Mouse (Mus musculus) frontal cortex, postnatal 25 days (tissue): Measurements from ENCODE around the gene Fmnl2.
A peak's percentile ranks its signal among the peaks of the same experiment; 100 is the strongest.

Experiments
- DNase-seq, 2 experiments: peaks; one replicate each; pipeline ENCODE4 v3.0.0; 2022; ENCODE audit warnings: low spot score in 2 of 2

Gene Fmnl2

GRCm38 (mm10) chr2:52913746-52914145 lies 56.1 kb downstream of the Fmnl2 start:
- DNase-seq: no peak

DNA sequence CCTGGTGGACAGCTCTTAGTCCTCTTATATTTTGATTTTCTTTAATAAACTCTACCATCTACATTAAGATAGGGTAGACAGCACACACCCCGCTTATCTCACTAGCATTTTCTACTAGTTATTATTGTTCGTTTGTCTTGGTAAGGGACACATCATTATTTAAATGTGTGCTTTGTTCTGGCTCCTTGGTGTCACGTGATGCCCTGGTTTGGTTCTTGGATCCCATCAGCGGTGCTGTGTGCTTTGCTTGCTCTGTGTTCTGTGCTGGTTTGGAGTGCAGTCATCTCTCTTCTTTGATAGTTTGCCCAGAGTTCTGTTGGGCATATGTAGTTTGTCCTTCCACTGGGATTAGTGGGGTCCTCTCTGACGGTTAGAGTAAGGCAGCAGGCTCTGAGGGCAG lies 57.9 kb downstream of the Fmnl2 start:
- DNase-seq: no peak

GRCm38 (mm10) chr2:52918094-52918493 lies 60.4 kb downstream of the Fmnl2 start:
- DNase-seq: no peak

- no peak for DNase-seq
Measured at GRCm38 (mm10) chr2:52920701-52921435, 63.2 kb downstream of the Fmnl2 start.

GRCm38 (mm10) chr2:52925062-52925461 lies 67.4 kb downstream of the Fmnl2 start:
- no peak for DNase-seq

- DNase-seq: no peak
Measured at GRCm38 (mm10) chr2:52927381-52927780, 69.7 kb downstream of the Fmnl2 start.

DNA sequence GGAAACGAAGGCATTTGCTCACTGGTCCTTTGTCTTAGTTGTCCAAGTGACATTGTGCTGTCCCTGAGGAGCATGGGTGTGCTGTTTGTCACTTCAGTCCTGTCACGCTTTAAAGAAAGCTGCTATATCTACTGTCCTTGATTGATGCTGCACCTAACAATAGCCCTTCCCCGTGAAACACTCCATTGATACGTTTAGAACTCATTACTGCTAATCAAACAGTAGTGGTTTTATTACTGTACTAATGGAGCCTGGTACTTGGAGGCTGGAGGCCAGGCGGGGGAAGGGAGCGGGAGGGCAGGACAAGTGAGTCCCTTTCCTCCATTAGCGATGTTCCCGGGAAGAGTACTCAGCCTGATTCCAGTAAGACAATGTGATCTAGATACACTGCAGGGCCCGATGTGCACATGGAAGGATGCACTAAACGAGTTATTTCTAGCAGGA lies 70.2 kb downstream of the Fmnl2 start:
- DNase-seq: no peak

DNA sequence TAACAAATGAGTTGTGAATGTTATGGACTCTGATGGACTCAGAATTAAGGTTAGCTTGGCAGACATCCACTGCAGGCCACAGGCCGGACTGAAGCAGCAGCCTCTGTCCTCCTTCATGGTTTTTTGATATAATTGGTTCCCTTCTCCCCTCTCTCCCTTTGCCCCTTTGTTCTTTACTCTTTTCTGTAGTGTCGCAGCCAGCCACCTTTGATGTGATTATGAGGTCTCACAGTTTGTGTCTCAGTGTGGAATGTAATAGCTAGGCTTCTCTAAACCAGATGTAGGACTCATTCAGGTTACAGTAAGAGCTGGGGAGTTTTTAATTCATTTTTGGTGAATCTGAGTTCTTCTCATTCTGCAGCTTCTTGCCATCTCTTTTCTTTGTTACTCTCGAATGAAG lies 70.7 kb downstream of the Fmnl2 start:
- no peak for DNase-seq

DNA sequence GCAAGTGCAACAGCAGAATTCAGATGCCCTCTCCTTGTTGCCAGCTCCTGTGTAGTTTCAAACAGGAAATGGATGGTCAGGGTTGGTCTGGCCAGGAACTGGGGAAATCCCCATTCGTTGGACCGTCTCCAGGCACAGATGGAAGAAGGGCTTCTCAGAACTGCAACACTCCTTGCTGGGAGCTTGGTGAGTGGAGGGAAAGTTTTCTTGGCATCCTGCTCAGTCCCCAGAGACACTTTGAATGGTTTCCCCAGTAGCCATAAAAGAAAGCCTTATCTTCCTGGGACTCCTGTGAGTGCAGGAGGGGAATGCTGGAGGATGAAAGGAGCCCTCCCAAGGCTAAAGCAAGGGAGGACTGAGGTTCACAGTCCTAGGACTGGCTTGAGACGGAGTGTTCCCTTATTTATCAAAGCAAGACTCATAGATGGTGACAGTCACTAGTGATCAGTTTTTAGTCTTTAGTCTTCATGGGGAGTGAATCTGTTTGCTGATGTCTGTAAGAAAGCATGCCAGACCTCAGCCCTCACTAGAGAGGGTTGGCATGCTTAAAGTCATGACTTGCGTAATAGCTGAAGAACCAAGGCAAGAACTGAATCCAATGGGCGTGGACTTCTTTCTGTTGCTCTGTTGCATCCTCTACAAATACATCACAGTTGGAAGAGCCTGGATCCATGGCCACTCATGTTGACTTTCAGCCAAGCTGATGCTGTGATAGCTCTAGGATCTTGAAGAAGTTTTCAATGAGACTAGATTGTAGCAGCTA lies 72.6 kb downstream of the Fmnl2 start:
- no peak for DNase-seq

- no peak for DNase-seq
Measured at GRCm38 (mm10) chr2:52931315-52931714, 73.7 kb downstream of the Fmnl2 start.

DNA sequence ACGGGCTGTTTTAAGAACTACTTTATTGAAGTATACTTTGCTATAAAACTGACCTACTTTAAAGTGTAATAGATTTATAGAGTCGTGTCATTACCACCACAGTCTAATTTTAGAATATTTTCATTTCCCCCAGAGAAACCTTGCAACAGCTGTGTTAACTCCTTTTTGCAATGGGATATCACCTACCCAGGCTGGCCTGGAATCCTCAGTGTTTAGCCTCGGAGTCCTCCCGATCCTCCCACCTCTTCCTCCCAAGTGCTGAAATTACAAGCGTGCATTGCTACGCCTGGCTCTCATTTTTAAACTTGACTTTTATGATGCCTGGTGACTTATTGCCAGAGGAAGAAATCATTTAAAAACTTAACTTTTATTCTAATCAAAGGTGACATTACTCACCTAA lies 78.2 kb downstream of the Fmnl2 start:
- no peak for DNase-seq

GRCm38 (mm10) chr2:52938351-52939074 lies 80.9 kb downstream of the Fmnl2 start:
- no peak for DNase-seq

- DNase-seq: no peak
Measured at GRCm38 (mm10) chr2:52943644-52944423, 86.2 kb downstream of the Fmnl2 start.

GRCm38 (mm10) chr2:52944594-52944993 lies 86.9 kb downstream of the Fmnl2 start:
- DNase-seq: no peak

- no peak for DNase-seq
Measured at GRCm38 (mm10) chr2:52946074-52946473, 88.4 kb downstream of the Fmnl2 start.

DNA sequence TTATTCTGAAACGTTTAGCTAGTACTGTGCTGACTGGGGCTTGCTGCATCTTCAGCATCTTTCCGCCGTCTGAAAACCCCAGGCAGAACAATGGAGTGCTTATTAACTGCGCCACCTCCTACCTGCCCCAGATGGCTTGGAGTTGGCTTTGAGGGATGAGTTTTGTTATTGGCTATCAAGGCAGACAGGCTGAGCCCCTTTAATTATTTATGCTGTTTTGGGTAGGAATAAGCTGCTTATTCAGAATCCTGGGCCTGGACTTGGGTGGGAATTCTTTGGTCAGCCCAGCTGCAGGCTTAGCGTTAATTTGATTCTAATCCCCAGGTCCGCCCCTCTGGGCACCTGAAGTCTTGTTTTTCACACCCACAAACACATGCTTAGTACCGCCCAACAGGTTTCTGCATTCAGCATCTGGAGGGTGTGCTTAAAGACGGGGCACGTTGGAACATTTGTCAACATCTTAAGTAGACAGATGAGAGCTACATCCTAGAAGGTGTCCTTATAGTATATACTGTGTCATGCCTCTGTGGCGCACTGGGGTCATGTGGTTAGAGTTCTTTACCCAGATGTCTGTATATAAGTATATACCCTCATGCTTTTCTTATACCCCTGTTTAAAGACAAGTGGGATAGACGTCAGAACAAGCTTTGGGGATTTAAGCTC lies 89.0 kb downstream of the Fmnl2 start:
- no peak for DNase-seq

DNA sequence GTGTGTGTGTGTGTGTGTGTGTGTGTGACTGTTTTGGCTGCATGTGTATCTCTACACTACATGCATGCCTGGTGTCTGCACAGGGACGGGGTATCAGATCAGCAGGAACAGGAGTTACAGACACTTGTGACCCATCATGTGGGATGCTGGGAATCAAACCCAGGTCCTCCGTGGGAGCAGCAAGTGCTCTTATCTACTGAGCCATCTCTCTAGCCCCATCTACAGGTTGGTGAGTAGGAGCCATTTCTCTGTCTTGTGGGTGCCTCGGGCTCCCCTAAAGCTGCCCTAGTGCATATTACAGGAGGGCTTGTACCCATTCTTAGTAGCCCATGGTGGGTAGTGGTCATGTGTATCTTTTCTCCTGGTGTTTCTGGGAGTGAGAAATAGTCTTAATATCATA lies 90.7 kb downstream of the Fmnl2 start:
- no peak for DNase-seq

DNA sequence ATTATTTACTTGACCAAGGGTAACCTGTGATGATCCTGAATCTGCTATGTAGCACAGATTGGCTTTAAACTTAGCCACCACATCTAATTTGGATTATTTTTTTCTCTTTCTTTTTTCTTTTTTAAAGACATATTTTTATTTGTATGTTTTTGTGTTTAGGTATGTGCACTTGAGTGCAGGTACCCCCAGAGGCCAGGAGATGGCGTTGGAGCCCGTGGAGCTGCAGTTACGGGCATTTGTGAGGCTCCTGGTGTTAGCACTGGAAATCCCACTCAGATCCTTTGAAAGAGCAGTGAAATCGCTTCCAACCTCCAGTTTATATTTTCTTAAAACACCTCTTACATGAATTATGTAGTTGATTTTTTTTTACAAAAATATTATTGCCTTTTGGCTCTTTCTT lies 91.9 kb downstream of the Fmnl2 start:
- DNase-seq: no peak

DNA sequence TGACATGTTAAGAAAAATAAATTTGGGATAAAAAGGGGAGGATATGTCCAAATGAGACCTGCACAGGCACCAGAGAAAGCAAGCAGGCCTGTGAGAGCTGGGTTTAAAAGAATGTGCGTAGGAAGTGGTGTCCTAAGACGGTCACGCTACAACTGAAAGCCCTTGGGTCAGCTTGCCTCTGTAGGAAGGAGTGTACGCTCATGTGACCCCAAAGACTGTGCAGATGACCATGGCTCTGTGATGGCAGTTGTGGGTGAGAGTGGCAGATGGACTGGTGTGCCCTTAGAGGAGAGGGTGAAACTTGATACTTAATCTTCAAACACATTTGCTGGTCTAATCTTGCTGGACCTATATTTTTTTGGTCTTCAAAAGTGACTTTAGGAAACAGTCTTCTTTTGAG lies 92.6 kb downstream of the Fmnl2 start:
- DNase-seq: no peak

DNA sequence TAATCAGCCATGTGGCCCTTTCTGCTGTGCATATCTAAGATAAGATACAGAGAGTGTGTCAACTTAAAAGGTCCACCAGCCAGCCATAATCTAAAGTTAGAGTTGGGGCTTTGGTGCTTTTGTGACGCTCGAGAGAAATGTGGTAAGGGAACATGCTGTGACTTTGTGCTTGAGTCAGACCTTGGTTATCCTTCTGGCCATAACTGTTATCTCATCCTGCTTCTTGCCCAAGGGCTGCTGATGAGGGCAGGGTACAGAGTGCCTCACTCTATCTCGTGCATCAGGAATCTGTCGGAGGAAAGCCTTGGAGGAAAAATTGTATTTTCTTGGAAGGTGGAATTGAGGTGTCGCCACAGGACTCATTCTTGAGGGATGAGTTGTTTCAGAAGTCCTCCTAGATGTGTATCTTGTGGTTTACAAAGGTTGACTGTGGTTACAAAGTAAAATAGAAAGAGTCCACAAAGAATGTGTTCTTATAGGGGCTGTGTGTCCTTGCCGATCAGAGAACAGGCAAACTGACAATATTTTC lies 94.6 kb downstream of the Fmnl2 start:
- no peak for DNase-seq

- peak; percentile 43 to 50 for DNase-seq
Measured at GRCm38 (mm10) chr2:52955090-52955489, 97.4 kb downstream of the Fmnl2 start.
